Mouse (Mus musculus) stomach, embryonic 16.5 days (tissue): ENCODE data around the gene 8030411F24Rik. TPM values are rescaled to one million over a fixed set of nuclear protein-coding genes. Genes with fewer than 3 reads are reported as not detected.
"Not testable (repeated sequence)": the region's sequence is repeated elsewhere in the genome, so short reads cannot be mapped to it uniquely, and the experiment has no call there.

Source experiments
- ATAC-seq: fragments of 200-750 bp; cut with Nextera tagmentation; 2 replicates; pipeline ENCODE4 v1.8.0; 2017; ENCODE audit warnings: moderate number of reproducible peaks, moderate TSS enrichment; ENCODE audit not compliant: insufficient read depth, low FRiP score
- H3K27ac ChIP-seq: fragments of 300-500 bp; sonication (generic); 2 replicates; pipeline ENCODE4 v1.5.1; 2014; ENCODE audit warnings: low read length
- H3K27me3 ChIP-seq: fragments of 300-500 bp; sonication (generic); 2 replicates; pipeline ENCODE4 v1.6.1; 2014; ENCODE audit warnings: low read length, control low read depth, mixed read lengths; ENCODE audit not compliant: control insufficient read depth, insufficient read depth
- H3K36me3 ChIP-seq: fragments of 300-500 bp; sonication (generic); 2 replicates; pipeline ENCODE4 v1.6.1; 2014; ENCODE audit warnings: low read length; ENCODE audit not compliant: control insufficient read depth, insufficient read depth
- H3K4me1 ChIP-seq: fragments of 300-500 bp; sonication (generic); 2 replicates; pipeline ENCODE4 v1.6.1; 2014; ENCODE audit warnings: low read length, control low read depth, mixed read lengths; ENCODE audit not compliant: control insufficient read depth, insufficient read depth
- H3K4me2 ChIP-seq: fragments of 300-500 bp; sonication (generic); 2 replicates; pipeline ENCODE4 v1.6.1; 2014; ENCODE audit warnings: low read depth, low read length, mixed read lengths
- H3K4me3 ChIP-seq: fragments of 300-500 bp; sonication (generic); replicated peaks from 2 replicates; pipeline ENCODE4 v1.5.1; 2014; ENCODE audit warnings: mild to moderate bottlenecking, low read length
- H3K9ac ChIP-seq: fragments of 300-500 bp; sonication (generic); 2 replicates; pipeline ENCODE4 v1.6.1; 2014; ENCODE audit warnings: low read length
- H3K9me3 ChIP-seq: fragments of 300-500 bp; sonication (generic); replicated peaks from 2 replicates; pipeline ENCODE4 v1.6.1; 2016; ENCODE audit warnings: low read length, control low read depth; ENCODE audit not compliant: control insufficient read depth
- WGBS: fragments of 180-500 bp; shearing (Covaris S2); extraction: QIAGEN DNeasy Blood & Tissue Kit; methylation state at CpG from one replicate; pipeline ENCODE4 v1.1.7; 2014; 5-methylcytosine and 5-hydroxymethylcytosine counted together
- polyA plus RNA-seq: library from polyadenylated mRNA; unstranded; fragments of >200 nt; fragmentation: Nextera tagmentation; extraction: Ambion mirVana; gene quantifications from 2 replicates; pipeline ENCODE4 v1.2.1, GENCODE M21; 2015

8030411F24Rik gene
- polyA plus RNA-seq, 1 experiment from 2014 or later = not detected

GRCm38 (mm10) chr2:148771397-148771796 lies 10.4 kb upstream of the 8030411F24Rik start, which contains the start of gene Cst11:
Gene Cst11, minus strand, starts transcription at chr2:148771497.
- not testable (repeated sequence) for H3K9ac ChIP-seq, H3K36me3 ChIP-seq, ATAC-seq, H3K4me2 ChIP-seq, H3K27ac ChIP-seq, H3K4me3 ChIP-seq, H3K27me3 ChIP-seq, H3K9me3 ChIP-seq, H3K4me1 ChIP-seq
- 74% methylated on average over 4 of the region's 4 CpGs for WGBS

GRCm38 (mm10) chr2:148789142-148789541 lies 7.3 kb downstream of the 8030411F24Rik start, which contains the start of gene Cst12:
Gene Cst12, plus strand, starts transcription at chr2:148789361.
- ATAC-seq = 0 out of 2 replicates have a peak, but pooled peaks have one; percentile 21
- no peak within 1 kb of the TSS for H3K9ac ChIP-seq
- no peak within 1 kb of the TSS for H3K4me2 ChIP-seq
- H3K4me1 ChIP-seq = no peaks in the 10 kb centered on the region
- H3K36me3 ChIP-seq = no peaks in the 10 kb centered on the region
- H3K27ac ChIP-seq = no peak within 1 kb of the TSS
- no peaks in the 10 kb centered on the region for H3K27me3 ChIP-seq
- WGBS = 91% methylated on average over 6 of the region's 6 CpGs
- no peaks in the 10 kb centered on the region for H3K9me3 ChIP-seq
- H3K4me3 ChIP-seq = no peak within 1 kb of the TSS

DNA sequence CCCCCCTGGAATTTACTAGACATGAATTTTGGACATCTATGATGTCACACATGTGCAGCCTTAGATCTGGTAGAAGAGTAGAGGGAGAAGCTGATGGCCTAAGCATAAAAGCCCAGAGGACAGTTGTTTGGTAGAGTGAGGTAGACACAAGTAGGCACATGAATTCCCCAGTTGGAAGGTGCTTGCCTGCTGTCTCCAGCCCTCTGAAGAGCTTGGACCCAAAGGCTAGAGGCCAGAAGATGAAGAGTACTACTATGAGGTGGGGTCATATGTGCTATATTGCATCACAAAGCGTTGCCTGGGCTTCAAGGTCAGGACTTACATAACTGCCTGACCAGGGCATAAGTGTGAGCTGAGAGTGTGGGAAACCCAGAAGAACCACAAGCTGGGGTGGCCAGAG lies 16.7 kb downstream of the 8030411F24Rik start, which contains the start of gene Cst8:
Cst8 (plus strand) TSS at position 301 of the 400 bp plus-strand sequence.
- H3K36me3 ChIP-seq = no peaks in the 10 kb centered on the region
- H3K9ac ChIP-seq = no peak within 1 kb of the TSS
- no peaks in the 10 kb centered on the region for H3K27me3 ChIP-seq
- no peak within 1 kb of the TSS for H3K27ac ChIP-seq
- 76% methylated on average over 1 of the region's 1 CpGs for WGBS
- H3K4me3 ChIP-seq = no peak within 1 kb of the TSS
- no peak for ATAC-seq
- H3K4me1 ChIP-seq = no peaks in the 10 kb centered on the region
- no peaks in the 10 kb centered on the region for H3K9me3 ChIP-seq
- no peak within 1 kb of the TSS for H3K4me2 ChIP-seq

- H3K4me2 ChIP-seq = no peak overlapping the region
- no peak overlapping the region for H3K9ac ChIP-seq
- no peaks in the 10 kb centered on the region for H3K4me1 ChIP-seq
- 33% methylated on average over 3 of the region's 3 CpGs for WGBS
- H3K9me3 ChIP-seq = no peaks in the 10 kb centered on the region
- ATAC-seq = no peak
- H3K27me3 ChIP-seq = no peaks in the 10 kb centered on the region
- no peak overlapping the region for H3K4me3 ChIP-seq
- no peak overlapping the region for H3K27ac ChIP-seq
- no peaks in the 10 kb centered on the region for H3K36me3 ChIP-seq
Observed at GRCm38 (mm10) chr2:148801491-148801921, 19.7 kb downstream of the 8030411F24Rik start.

DNA sequence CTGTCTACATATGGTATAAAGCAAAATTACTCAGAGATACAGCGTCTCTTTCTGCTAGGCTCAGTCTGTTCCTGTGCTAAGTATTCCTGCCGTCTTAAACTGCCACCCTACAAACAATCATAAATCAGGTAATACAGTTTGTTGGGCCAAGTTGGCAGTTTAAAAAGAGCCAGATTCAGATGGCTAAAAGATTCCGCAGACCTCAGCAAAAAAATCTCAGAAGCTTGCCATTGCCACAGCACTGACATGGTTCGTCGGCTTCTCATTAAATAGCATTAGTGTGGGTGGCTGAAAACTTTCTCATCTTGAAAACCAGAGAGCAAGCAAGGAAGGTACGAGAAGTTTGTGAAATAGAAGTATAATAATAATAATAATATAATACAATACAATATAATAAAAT lies 24.9 kb downstream of the 8030411F24Rik start:
- H3K27ac ChIP-seq = no peak overlapping the region
- H3K36me3 ChIP-seq = no peaks in the 10 kb centered on the region
- H3K9me3 ChIP-seq = no peaks in the 10 kb centered on the region
- no peak overlapping the region for H3K4me3 ChIP-seq
- no peaks in the 10 kb centered on the region for H3K4me1 ChIP-seq
- no peaks in the 10 kb centered on the region for H3K27me3 ChIP-seq
- no peak overlapping the region for H3K9ac ChIP-seq
- 51% methylated on average over 6 of the region's 6 CpGs for WGBS
- no peak overlapping the region for H3K4me2 ChIP-seq
- ATAC-seq = no peak

DNA sequence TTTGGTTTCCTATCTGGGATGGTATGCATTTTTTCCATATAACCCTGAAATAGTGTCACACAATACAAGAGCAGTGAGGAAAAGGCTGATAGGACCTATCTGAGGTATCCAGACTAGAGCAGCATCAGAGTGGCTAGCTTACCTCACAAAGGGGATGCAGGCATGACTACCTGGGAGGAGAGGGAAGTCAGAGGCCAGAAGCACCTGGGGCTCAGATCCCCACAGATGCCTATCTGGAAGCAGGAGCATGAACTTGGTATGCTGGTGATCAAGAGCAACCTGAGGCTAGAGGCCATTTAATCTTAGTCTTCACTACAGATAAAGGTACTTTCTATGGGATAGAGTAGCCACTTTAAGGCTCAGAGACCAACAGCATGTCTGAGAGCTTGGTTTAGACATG lies 38.1 kb downstream of the 8030411F24Rik start, which contains the start of gene Cst13:
Cst13 (plus strand) TSS at position 173 of the 400 bp plus-strand sequence.
- Histone ChIP-seq H3K4me1 (no peaks in the 10 kb centered on the region), H3K27ac (no peak within 1 kb of the TSS), H3K27me3 (no peaks in the 10 kb centered on the region), H3K9ac (no peak within 1 kb of the TSS), H3K4me3 (no peak within 1 kb of the TSS), H3K9me3 (no peaks in the 10 kb centered on the region), H3K36me3 (no peaks in the 10 kb centered on the region), H3K4me2 (no peak within 1 kb of the TSS)
- no peak for ATAC-seq

DNA sequence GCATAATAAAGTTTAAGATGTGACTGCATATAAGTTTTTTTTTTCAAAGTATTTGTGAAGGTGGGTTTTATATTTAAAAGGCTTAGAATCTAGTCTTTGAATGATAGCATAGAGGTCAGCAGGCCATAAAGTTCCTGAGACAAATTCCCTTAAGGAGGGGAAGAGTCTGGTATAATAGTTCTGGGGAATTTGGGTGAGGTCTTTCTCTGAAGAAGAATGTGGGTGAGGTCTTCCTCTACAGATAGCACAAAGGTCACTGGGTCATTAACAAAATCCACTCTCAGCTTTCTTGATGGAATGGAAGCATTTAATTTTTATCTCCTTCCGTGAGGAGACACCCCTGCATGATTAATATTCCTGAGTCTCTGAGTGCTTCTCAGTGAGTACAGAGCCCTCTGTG lies 44.2 kb downstream of the 8030411F24Rik start:
- H3K27ac ChIP-seq = no peak overlapping the region
- WGBS = 22% methylated on average over 1 of the region's 1 CpGs
- H3K4me2 ChIP-seq = no peak overlapping the region
- no peak overlapping the region for H3K9ac ChIP-seq
- no peaks in the 10 kb centered on the region for H3K27me3 ChIP-seq
- no peak for ATAC-seq
- no peaks in the 10 kb centered on the region for H3K9me3 ChIP-seq
- H3K4me3 ChIP-seq = no peak overlapping the region
- H3K36me3 ChIP-seq = no peaks in the 10 kb centered on the region
- H3K4me1 ChIP-seq = no peaks in the 10 kb centered on the region

GRCm38 (mm10) chr2:148834912-148835311 lies 53.1 kb downstream of the 8030411F24Rik start, which contains the start of gene Cst9:
Gene Cst9, plus strand, starts transcription at chr2:148835147.
- no peak within 1 kb of the TSS for H3K9ac ChIP-seq
- H3K9me3 ChIP-seq = no peaks in the 10 kb centered on the region
- no peak within 1 kb of the TSS for H3K4me2 ChIP-seq
- H3K4me1 ChIP-seq = no peaks in the 10 kb centered on the region
- no peak within 1 kb of the TSS for H3K27ac ChIP-seq
- no peak for ATAC-seq
- no peaks in the 10 kb centered on the region for H3K27me3 ChIP-seq
- H3K4me3 ChIP-seq = no peak within 1 kb of the TSS
- WGBS = 58% methylated on average over 4 of the region's 4 CpGs
- no peaks in the 10 kb centered on the region for H3K36me3 ChIP-seq
